Mouse (Mus musculus) adipocyte (in vitro differentiated cells): ENCODE results near the gene Rasal1.

Experiments
- DNase-seq: peaks from one replicate; pipeline ENCODE4 v3.0.0-alpha.2; 2016; ENCODE audit warnings: low spot score

Gene Rasal1

GRCm38 (mm10) chr5:120648569-120649373 lies at the start of gene Rasal1:
Rasal1 (plus strand) TSS chr5:120648812.
- DNase-seq = no peak

- DNase-seq = no peak
These were observed 49.0 kb upstream of the Rasal1 start for GRCm38 (mm10) chr5:120599625-120600024.

DNA sequence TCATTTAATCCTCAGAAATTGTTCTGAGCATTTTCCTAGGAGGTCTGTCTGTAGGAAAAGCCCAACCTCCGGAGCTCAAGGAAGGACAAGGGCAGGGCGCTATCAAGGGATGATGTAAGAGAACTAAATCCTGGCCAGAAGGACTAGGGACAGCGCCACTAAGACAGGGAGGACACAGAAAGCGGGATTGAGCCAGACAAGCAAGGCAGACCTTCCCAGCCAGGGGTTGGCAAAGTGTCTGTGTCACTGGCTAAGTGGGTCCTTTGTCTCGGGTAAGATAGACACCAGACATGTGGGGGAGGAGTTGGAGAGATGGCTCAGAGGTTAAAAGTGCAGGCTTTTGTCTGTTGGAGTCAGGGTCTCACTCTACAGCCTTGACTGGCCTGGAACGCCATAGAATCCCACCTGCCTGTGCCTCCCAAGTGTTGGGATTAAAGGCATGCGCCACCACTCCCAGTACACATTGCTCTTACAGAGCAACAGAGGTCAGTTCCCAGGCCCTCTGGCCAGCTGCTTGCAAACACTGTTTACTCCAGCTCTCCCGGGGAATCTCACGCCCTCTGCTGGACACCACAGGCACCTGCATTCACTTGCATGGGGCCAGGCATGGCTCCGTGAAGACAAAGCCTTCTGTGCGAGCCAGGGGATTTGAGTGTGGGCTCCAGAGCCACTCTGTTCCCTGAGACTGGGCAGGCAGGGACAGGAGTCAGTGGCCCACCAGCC lies 47.5 kb upstream of the Rasal1 start:
- peak; percentile 64 for DNase-seq

GRCm38 (mm10) chr5:120602210-120602609 lies 46.4 kb upstream of the Rasal1 start:
- no peak for DNase-seq

DNA sequence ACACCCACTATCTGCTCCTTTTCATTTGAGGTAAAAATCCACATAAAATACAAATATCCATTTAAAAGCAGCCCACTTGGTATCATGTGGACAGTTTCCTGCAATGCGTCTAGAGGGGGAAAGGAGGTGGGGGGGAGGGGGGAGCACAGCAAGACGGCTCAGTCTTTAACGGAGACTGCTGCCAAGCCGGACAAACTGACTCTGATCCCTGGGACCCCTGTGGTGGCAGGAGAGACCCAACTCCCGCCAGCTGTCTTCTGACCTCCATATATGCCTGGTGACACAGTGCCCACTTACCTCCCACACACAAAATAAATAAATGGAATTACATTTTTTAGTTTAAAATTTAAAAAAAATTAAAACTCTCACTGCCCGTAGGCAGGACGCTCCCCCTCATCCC lies 45.1 kb upstream of the Rasal1 start:
- DNase-seq = no peak

GRCm38 (mm10) chr5:120604839-120605238 lies 43.8 kb upstream of the Rasal1 start:
- peak; percentile 87 for DNase-seq

DNA sequence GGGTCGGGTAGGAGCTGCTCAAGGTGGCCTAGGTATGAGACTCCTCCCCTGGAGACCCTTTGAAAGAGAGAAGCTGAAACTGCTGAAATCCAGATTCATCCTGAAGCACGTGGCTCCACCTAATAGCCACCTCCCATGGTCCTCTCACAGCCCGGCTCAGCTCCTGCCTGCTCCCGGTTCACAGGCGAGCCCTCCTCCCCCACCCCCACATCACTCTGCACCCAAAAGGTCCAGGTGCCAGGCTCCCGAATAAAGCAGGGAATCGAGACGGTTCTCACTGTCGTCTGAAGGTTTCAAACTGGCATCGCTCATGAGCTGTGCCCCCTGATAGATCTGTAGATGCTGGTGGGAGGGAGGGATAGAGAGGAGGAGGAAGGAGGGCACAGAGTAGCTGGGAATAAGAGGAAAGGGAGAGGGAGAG lies 43.4 kb upstream of the Rasal1 start:
- no peak for DNase-seq

DNA sequence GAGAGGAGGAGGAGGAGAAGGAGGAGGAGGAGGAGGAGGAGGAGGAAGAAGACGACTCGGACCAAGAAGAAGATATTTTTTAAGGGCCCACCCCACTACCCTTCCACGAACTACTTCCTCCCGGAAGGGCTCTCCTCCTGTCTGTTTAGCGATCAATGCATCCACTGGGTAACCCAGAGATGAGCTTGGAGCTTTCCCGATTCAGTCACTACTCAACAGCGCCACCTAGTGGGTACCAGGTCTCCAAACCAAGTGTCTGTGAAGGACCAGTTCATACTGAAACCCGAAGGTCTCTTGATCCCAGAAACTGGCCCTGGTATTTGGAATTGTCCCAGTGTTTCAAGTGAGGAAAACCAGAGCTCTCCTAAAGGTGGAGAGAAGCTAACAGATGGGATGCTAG lies 42.9 kb upstream of the Rasal1 start:
- peak; percentile 97 for DNase-seq

DNA sequence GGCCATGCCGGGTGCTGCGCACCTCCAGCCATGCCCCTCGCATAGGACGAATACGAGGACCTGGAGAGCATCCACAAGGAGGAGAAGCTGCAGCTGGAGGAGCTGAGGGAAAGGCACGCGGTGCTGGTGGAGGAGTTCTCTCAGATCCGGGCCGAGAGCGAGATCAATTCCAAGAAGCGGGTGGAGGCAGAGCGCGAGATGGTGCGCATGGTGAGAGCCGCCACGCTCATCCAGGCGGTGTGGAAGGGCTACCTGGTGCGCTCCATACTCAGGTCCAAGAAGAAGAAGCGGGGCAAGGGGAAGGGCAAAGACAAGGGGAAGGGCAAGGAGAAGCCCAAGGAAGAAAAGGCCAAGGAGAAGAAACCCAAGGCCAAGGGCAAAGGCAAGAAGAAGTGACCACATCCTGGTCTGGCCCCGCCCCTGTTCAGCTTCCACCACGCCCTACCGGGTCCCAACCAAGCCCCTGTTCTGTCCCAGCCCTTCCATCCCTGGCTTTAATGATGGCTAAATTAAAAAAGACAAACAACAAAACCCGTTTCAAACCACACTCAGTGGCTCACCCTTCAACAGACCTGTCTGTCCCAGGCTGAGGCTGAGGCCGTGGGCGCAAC lies 41.9 kb upstream of the Rasal1 start:
- DNase-seq = no peak

DNA sequence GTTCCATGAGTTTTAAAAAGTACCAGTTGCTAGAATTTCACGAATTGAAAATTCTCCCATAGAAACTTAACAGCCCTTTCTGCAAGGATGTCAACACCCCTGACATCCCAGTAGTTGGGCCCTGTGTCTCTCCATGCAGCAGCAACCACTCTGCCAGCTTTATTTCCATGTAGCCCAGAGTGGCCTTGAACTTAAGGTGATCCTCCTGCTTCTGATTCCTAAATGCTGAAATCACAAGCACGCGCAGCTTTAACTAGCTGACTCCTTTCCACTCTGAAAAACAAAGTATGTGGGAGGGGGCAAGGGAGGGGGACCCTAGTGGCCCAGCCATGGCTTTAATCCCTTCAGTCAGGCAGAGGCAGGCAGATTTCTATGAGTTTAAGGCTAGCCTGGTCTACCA lies 41.3 kb upstream of the Rasal1 start:
- no peak for DNase-seq

- DNase-seq = no peak
These were observed 39.3 kb upstream of the Rasal1 start for GRCm38 (mm10) chr5:120609246-120609775.

- no peak for DNase-seq
These were observed 37.7 kb upstream of the Rasal1 start for GRCm38 (mm10) chr5:120610906-120611305.

DNA sequence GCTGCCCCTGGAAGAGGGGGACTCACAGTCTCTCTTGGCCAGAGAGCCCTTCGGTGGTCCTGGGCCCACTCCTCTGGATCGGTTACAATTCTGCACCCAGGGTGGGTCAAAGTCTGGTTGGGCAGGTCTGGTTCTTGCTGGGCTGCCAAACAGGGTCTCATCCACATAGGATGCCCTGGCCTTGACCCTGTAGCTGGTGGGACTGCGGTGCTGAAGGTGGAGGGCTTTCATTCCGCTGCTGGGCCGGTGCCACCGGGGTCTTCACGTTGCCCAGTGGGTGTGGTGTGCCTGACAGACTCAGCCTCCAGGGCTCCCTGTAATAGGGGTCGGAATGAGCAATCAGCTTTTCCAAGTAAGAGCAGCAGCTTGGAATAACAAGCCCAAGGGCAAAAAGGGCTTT lies 37.2 kb upstream of the Rasal1 start:
- DNase-seq = no peak

DNA sequence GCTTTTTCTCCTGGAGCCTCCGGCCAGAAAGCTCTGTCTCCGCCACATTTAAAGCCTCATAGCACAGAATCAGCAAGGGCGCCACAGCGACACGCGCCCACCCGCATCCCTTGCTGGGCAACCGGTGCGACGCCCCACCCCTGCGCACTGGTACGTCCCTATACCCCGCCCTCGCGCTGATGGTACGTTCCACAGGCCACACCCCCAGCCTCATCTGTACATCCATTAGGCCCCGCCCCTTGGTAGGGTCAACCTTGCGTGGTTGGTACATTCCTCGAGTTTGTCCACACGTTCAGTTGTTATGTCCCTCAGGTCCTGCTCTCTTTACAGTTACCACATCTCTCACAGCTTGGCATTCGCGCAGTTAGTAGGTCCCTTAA lies 36.2 kb upstream of the Rasal1 start, which contains the start of the genes Rita1 and Ddx54:
TSS of gene Rita1 (minus strand) at position 148 of the 380 bp plus-strand sequence.
TSS of gene Ddx54 (plus strand) at position 298 of the 380 bp plus-strand sequence.
- no peak for DNase-seq

DNA sequence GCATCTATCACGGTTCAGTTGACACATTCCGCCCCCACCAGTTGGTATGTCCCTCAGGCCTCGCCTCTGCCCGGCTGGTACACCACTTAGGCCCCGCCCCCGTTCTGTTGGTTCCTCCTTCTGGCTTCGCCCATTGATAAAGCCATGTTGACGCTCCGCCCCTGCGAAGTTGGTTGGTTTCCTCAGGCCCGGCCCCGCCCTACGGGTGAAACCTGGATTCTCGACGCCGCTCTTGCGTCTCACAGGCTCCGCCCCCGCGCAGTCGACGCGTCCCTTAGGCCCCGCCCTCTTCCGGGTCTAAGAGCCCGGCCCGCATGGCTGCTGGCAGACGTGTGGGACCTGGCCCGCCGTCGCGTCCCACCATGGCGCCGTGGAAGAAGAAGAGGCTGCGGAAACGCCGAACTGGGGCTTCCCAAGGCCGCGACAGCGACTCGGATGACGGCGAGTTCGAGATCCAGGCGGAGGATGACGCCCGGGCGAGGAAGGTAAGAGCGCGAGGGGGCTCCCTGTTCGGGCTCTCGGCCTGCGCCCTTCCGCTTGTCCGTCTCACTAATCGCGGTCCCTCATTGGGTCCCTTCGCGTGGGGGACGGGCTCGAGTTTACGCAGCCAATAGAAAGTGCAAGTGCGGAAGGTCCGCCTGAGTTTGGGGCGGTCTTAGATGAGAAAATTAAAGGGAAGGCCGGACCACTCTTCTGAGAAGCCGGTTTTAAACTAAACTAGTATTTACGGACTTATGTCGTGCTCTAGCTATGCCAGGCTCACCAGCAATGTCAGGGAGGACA lies 35.6 kb upstream of the Rasal1 start:
- peak; percentile 100 for DNase-seq

GRCm38 (mm10) chr5:120615903-120616302 lies 32.7 kb upstream of the Rasal1 start:
- peak; percentile 52 for DNase-seq

GRCm38 (mm10) chr5:120618778-120619177 lies 29.8 kb upstream of the Rasal1 start:
- no peak for DNase-seq

- peak; percentile 57 for DNase-seq
These were observed 29.4 kb upstream of the Rasal1 start for GRCm38 (mm10) chr5:120619201-120619600.

GRCm38 (mm10) chr5:120620375-120621077 lies 28.1 kb upstream of the Rasal1 start:
- DNase-seq = peak; percentile 73

GRCm38 (mm10) chr5:120621078-120621765 lies 27.4 kb upstream of the Rasal1 start:
- DNase-seq = no peak

- DNase-seq = no peak
These were observed 26.8 kb upstream of the Rasal1 start for GRCm38 (mm10) chr5:120621846-120622197.
